Mouse (Mus musculus) ovary, postnatal 14 days (tissue): ENCODE measurements at regions not wholly inside any gene's neighbourhood (a gene's known extent, or its start where the extent isn't known, plus 50 kb on each side); places are given as distances from the start of the nearest gene placed in this dataset.

Experiments
- DNase-seq: peaks from one replicate; pipeline ENCODE4 v3.0.0; 2022; ENCODE audit warnings: low spot score

DNA sequence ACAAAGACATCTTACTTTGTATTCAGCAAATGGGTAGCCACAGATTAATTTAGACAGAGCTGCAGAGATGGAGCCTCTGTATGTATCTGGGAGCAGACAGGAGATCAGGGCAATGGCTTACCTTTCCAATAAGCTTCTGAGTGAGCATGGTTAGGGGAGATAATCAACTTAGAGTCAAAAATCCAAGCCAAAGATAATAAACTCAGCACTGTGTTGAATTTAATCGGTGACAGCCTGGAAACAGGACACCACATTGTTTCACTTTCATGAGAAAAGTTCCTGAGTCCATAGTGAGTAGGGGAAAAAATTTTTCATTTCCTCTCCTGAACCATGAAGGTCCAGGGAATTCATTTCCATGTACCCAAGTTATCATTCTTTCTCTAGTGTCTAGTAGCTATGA is 70.7 kb upstream of the Arsj start:
- DNase-seq = no peak

GRCm38 (mm10) chr3:126293645-126294044 is 69.8 kb upstream of the Arsj start:
- no peak for DNase-seq

- no peak for DNase-seq
Measured at GRCm38 (mm10) chr3:126295932-126296331, 67.6 kb upstream of the Arsj start.

DNA sequence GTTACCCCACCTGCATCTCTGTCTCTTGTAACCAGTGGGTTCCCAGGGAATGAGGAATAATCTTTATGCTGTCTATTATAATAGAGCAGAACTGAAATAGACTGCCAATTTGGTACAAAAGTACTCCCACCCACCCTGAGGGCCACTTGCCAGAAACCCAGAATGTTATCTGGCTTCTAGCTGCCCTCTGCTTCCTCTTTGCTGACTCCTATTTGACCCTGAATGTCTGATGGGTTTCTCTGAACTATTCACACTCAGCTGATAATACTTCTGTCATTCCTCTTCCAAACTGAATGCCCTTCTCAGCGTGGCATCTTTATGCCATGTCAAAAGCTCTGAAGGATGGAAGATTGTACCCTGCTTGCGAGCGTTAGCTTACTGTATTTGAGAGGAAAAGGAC is 64.2 kb upstream of the Arsj start:
- DNase-seq = no peak

GRCm38 (mm10) chr3:126308303-126308702 is 55.2 kb upstream of the Arsj start:
- DNase-seq = no peak
